In the genomic region with DNA sequence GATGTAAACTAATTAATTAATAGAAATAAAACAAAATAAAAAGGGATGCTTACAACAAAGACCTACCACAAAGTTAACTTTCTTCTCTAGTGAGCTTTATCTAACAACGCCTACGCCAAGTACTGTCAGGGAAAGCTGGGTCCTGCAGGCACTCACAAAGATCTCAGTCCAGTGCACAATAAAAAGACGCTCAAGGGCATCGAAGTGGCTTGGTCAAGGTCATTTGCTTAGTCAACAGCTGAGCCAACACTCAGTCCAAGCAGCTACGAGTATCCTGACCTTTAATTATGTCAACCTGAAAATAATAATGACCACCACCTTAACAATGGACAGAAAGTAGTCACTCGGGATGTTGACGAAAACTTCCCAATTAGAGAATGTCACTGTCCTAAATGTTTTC, we compare ENCODE assay signal across 32 mouse cellular contexts. TPM values are rescaled to one million over a fixed set of nuclear protein-coding genes. Genes with fewer than 3 reads are reported as not detected.
DNase-seq lines count a peak whose midpoint lies in the region; ATAC-seq lines count a peak whose summit lies in the region.
"Had no signal": no experiment of that assay in that cellular context is flagged by ENCODE, and none has a peak within 500 bp of the region (broad histone marks: within the 10 kb centered on the region; RNA-seq: fewer than 3 reads in every experiment).

No protein-coding gene starts in this region.

- H3K4me3 ChIP-seq in forebrain, embryonic 13.5 days: no peak overlapping the region
- no peak overlapping the region for H3K4me3 ChIP-seq in forebrain, embryonic 11.5 days (ENCODE audit: low read depth, low read length)
- no peak overlapping the region for H3K4me3 ChIP-seq in heart, embryonic 15.5 days
- no peak overlapping the region for H3K4me3 ChIP-seq in neural tube, embryonic 13.5 days
- H3K4me3 ChIP-seq in neural tube, embryonic 15.5 days (replicated peaks): no peak overlapping the region
- H3K4me3 ChIP-seq: embryonic facial prominence, embryonic 12.5 days had no signal

- H3K9ac ChIP-seq in forebrain, embryonic 13.5 days: no peak overlapping the region
- H3K9ac ChIP-seq in forebrain, embryonic 11.5 days (ENCODE audit: low read length): no peak overlapping the region
- no peak overlapping the region for H3K9ac ChIP-seq in heart, embryonic 15.5 days
- no peak overlapping the region for H3K9ac ChIP-seq in neural tube, embryonic 13.5 days
- no peak overlapping the region for H3K9ac ChIP-seq in neural tube, embryonic 15.5 days (replicated peaks)
- H3K9ac ChIP-seq: embryonic facial prominence, embryonic 12.5 days; limb, embryonic 15.5 days had no signal

- H3K9me3 ChIP-seq in forebrain, embryonic 13.5 days (replicated peaks): no peaks in the 10 kb centered on the region
- no peaks in the 10 kb centered on the region for H3K9me3 ChIP-seq in forebrain, embryonic 11.5 days (ENCODE audit: control insufficient read depth, low read length)
- H3K9me3 ChIP-seq in heart, embryonic 15.5 days (replicated peaks): no peaks in the 10 kb centered on the region
- no peaks in the 10 kb centered on the region for H3K9me3 ChIP-seq in neural tube, embryonic 13.5 days
- no peaks in the 10 kb centered on the region for H3K9me3 ChIP-seq in neural tube, embryonic 15.5 days (replicated peaks)
- H3K9me3 ChIP-seq: embryonic facial prominence, embryonic 12.5 days; limb, embryonic 10.5 days; limb, embryonic 15.5 days; liver, embryonic 13.5 days; neural tube, embryonic 12.5 days had no signal

- H3K36me3 ChIP-seq in forebrain, embryonic 13.5 days (ENCODE audit: poor library complexity, severe bottlenecking): peaks cover 8% of the 10 kb centered on the region
- H3K36me3 ChIP-seq in forebrain, embryonic 11.5 days (ENCODE audit: control insufficient read depth, insufficient read depth, low read length): no peaks in the 10 kb centered on the region; the same call in 1 of the 2 replicates
- H3K36me3 ChIP-seq in heart, embryonic 15.5 days: no peaks in the 10 kb centered on the region
- H3K36me3 ChIP-seq in neural tube, embryonic 13.5 days: peaks cover 9% of the 10 kb centered on the region
- H3K36me3 ChIP-seq in neural tube, embryonic 15.5 days: peaks cover 5% of the 10 kb centered on the region; the same call in 1 of the 2 replicates

- no peak overlapping the region for H3K27ac ChIP-seq in forebrain, embryonic 13.5 days
- no peak overlapping the region for H3K27ac ChIP-seq in forebrain, embryonic 11.5 days (ENCODE audit: low read depth, low read length)
- no peak overlapping the region for H3K27ac ChIP-seq in heart, embryonic 15.5 days
- no peak overlapping the region for H3K27ac ChIP-seq in neural tube, embryonic 13.5 days (replicated peaks)
- no peak overlapping the region for H3K27ac ChIP-seq in neural tube, embryonic 15.5 days (replicated peaks)
- H3K27ac ChIP-seq: embryonic facial prominence, embryonic 12.5 days; limb, embryonic 10.5 days; limb, embryonic 15.5 days; liver, embryonic 13.5 days; macrophage; neural tube, embryonic 12.5 days had no signal

- DNase-seq in forebrain, embryonic 11.5 days (ENCODE audit: low spot score): no peak
- no peak for DNase-seq in heart, postnatal 25 days (ENCODE audit: low spot score)
- no peak for DNase-seq in neural tube, embryonic 10.5 days (ENCODE audit: extremely low spot score, low spot score)
- no peak for DNase-seq in cerebellum, adult 9-11 months
- DNase-seq: cerebellum, adult 8-10 months; embryo, embryonic 11 days; gastrocnemius, postnatal 14 days; heart, postnatal 4 days; kidney, adult 9 months; kidney, postnatal 10 days; layer of hippocampus, postnatal 36 days; liver, embryonic 13.5 days; lung, adult 18-20 months; thymus, adult 2 months; thymus, postnatal 4 days had no signal

- no peak for ATAC-seq in forebrain, embryonic 13.5 days
- ATAC-seq in forebrain, embryonic 11.5 days (replicated peaks; ENCODE audit: low FRiP score): no peak
- ATAC-seq in heart, embryonic 15.5 days (replicated peaks; ENCODE audit: insufficient number of reproducible peaks, insufficient read depth, low FRiP score, low read depth): no peak
- ATAC-seq in neural tube, embryonic 13.5 days (ENCODE audit: low read depth): no peak
- ATAC-seq in neural tube, embryonic 15.5 days (ENCODE audit: low FRiP score): no peak
- ATAC-seq: intestine, postnatal 0 days; lung, postnatal 0 days; midbrain, embryonic 16.5 days; Patski had no signal

- WGBS in forebrain, embryonic 13.5 days: 87% methylated on average over 7 of the region's 7 CpGs
- WGBS in forebrain, embryonic 11.5 days: 92% methylated on average over 7 of the region's 7 CpGs
- 86% methylated on average over 7 of the region's 7 CpGs for WGBS in heart, embryonic 15.5 days
- WGBS in neural tube, embryonic 13.5 days: 86% methylated on average over 7 of the region's 7 CpGs
- WGBS in neural tube, embryonic 15.5 days: 88% methylated on average over 7 of the region's 7 CpGs

- intact Hi-C loops in heart, postnatal 25 days (cut with DNase I): loop anchor here (5.0 kb wide), 1 partner anchor 275 kb away; no protein-coding TSS in a partner anchor

- peaks cover 16% of the 10 kb centered on the region for H3K4me1 ChIP-seq in forebrain, embryonic 13.5 days
- H3K4me1 ChIP-seq in forebrain, embryonic 11.5 days (replicated peaks; ENCODE audit: control insufficient read depth, insufficient read depth, low read length): peaks cover 2% of the 10 kb centered on the region; the same call in 1 of the 2 replicates
- peaks cover 13% of the 10 kb centered on the region for H3K4me1 ChIP-seq in heart, embryonic 15.5 days (replicated peaks)
- peaks cover 23% of the 10 kb centered on the region for H3K4me1 ChIP-seq in neural tube, embryonic 13.5 days (replicated peaks)
- peaks cover 23% of the 10 kb centered on the region for H3K4me1 ChIP-seq in neural tube, embryonic 15.5 days

- peak overlapping the region; percentile 87; the same call in 1 of the 2 replicates for H3K4me2 ChIP-seq in forebrain, embryonic 13.5 days
- no peak overlapping the region for H3K4me2 ChIP-seq in forebrain, embryonic 11.5 days (ENCODE audit: low read depth, low read length, severe bottlenecking)
- H3K4me2 ChIP-seq in heart, embryonic 15.5 days: 0 out of 2 replicates have a peak overlapping the region, but pooled peaks have one; percentile 88
- H3K4me2 ChIP-seq in neural tube, embryonic 13.5 days: peak overlapping the region; percentile 76; the same call in 1 of the 2 replicates
- peak overlapping the region; percentile 76; the same call in 1 of the 2 replicates for H3K4me2 ChIP-seq in neural tube, embryonic 15.5 days

- no peaks in the 10 kb centered on the region for H3K27me3 ChIP-seq in forebrain, embryonic 13.5 days
- no peaks in the 10 kb centered on the region for H3K27me3 ChIP-seq in forebrain, embryonic 11.5 days (ENCODE audit: control insufficient read depth, insufficient read depth, low read length)
- no peaks in the 10 kb centered on the region for H3K27me3 ChIP-seq in heart, embryonic 15.5 days
- no peaks in the 10 kb centered on the region for H3K27me3 ChIP-seq in neural tube, embryonic 13.5 days
- H3K27me3 ChIP-seq in neural tube, embryonic 15.5 days (replicated peaks): no peaks in the 10 kb centered on the region
- H3K27me3 ChIP-seq: embryonic facial prominence, embryonic 12.5 days; limb, embryonic 15.5 days; liver, embryonic 13.5 days; neural tube, embryonic 12.5 days; Patski had no signal

RNA-seq across cellular contexts. Expression of a gene that starts 2.5 kb away (rescaled TPM):
- 8.7 and 8.8 TPM in 2 replicates for polyA plus RNA-seq in forebrain, embryonic 13.5 days (2015; fragmentation: Nextera tagmentation; extraction: Ambion mirVana)
- 8.9 and 11.0 TPM in 2 replicates for polyA plus RNA-seq in forebrain, embryonic 11.5 days (2014; fragmentation: Nextera tagmentation; extraction: Ambion mirVana)
- polyA plus RNA-seq in heart, embryonic 15.5 days (2015; fragmentation: Nextera tagmentation; extraction: Ambion mirVana): 5.4 and 5.5 TPM in 2 replicates
- 1 to 10 TPM; 3.6 to 4.3 TPM for total RNA-seq in heart, postnatal 25 days (2021)
- polyA plus RNA-seq in neural tube, embryonic 13.5 days (2015; fragmentation: Nextera tagmentation; extraction: Ambion mirVana): 15.1 and 16.9 TPM in 2 replicates
- polyA plus RNA-seq in neural tube, embryonic 15.5 days (2015; fragmentation: Nextera tagmentation; extraction: Ambion mirVana): 22.5 and 24.5 TPM in 2 replicates

RNA-seq across cellular contexts. Expression of a gene that starts 13.0 kb away (rescaled TPM):
- 10.5 and 11.6 TPM in 2 replicates for polyA plus RNA-seq in forebrain, embryonic 13.5 days (2015; fragmentation: Nextera tagmentation; extraction: Ambion mirVana)
- 14.1 and 16.0 TPM in 2 replicates for polyA plus RNA-seq in forebrain, embryonic 11.5 days (2014; fragmentation: Nextera tagmentation; extraction: Ambion mirVana)
- 7.4 and 9.2 TPM in 2 replicates for polyA plus RNA-seq in heart, embryonic 15.5 days (2015; fragmentation: Nextera tagmentation; extraction: Ambion mirVana)
- total RNA-seq in heart, postnatal 25 days (2021): 1 to 10 TPM; 4.4 to 7.2 TPM
- polyA plus RNA-seq in neural tube, embryonic 13.5 days (2015; fragmentation: Nextera tagmentation; extraction: Ambion mirVana): 10.0 and 10.7 TPM in 2 replicates
- polyA plus RNA-seq in neural tube, embryonic 15.5 days (2015; fragmentation: Nextera tagmentation; extraction: Ambion mirVana): 9.4 and 10.5 TPM in 2 replicates

RNA-seq across cellular contexts. Expression of a gene that starts 37.8 kb away (rescaled TPM):
- not detected in 2 replicates for polyA plus RNA-seq in forebrain, embryonic 13.5 days (2015; fragmentation: Nextera tagmentation; extraction: Ambion mirVana)
- 0.17 and 0.37 TPM in 2 replicates for polyA plus RNA-seq in forebrain, embryonic 11.5 days (2014; fragmentation: Nextera tagmentation; extraction: Ambion mirVana)
- polyA plus RNA-seq in heart, embryonic 15.5 days (2015; fragmentation: Nextera tagmentation; extraction: Ambion mirVana): 0.20 and 0.22 TPM in 2 replicates
- under 1 TPM; 0.18 to 0.25 TPM for total RNA-seq in heart, postnatal 25 days (2021)
- 0.12 and 0.14 TPM in 2 replicates for polyA plus RNA-seq in neural tube, embryonic 13.5 days (2015; fragmentation: Nextera tagmentation; extraction: Ambion mirVana)
- 0.12 and 0.27 TPM in 2 replicates for polyA plus RNA-seq in neural tube, embryonic 15.5 days (2015; fragmentation: Nextera tagmentation; extraction: Ambion mirVana)
- total RNA-seq: granulocyte monocyte progenitor cell, adult 5-6 weeks; MEL had no signal
- polyA plus RNA-seq: heart, embryonic 16.5 days; large intestine, adult 2 months; liver, embryonic 13.5 days; macrophage; Patski had no signal
